Mouse (Mus musculus): ENCODE measurements around the gene Taf4. TPM values are rescaled to one million over a fixed set of nuclear protein-coding genes. Genes with fewer than 3 reads are reported as not detected.

Gene Taf4
- polyA plus RNA-seq, 1 experiment from 2014 or later: 5.2 TPM

DNA sequence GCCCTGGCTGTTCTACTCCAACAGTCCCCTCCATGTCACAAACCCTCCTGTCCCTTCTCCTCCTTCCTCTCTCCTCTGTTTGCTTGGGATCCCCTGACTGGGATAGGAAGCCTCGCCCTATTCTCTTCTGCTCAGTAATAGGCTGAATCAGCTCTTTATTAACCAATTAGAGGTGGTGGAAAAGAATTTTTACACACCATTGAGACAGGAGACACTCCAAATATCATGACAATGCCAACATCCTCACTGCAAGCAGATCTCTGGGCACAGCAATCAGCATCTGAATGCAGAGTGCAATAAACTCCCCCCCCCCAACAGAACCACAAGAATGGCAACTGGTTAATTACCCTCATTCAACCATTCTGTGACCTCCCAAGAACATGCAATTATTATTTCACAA lies 12.7 kb upstream of the Taf4 start:
- H3K4me1 ChIP-seq (replicated peaks; ENCODE audit: control insufficient read depth, insufficient read depth, low read length): no peaks in the 10 kb centered on the region
- H3K27me3 ChIP-seq (replicated peaks; ENCODE audit: control insufficient read depth, insufficient read depth, low read length): no peaks in the 10 kb centered on the region
- H3K36me3 ChIP-seq (ENCODE audit: control insufficient read depth, insufficient read depth, low read length): no peaks in the 10 kb centered on the region
- no peak for ATAC-seq (replicated peaks; ENCODE audit: low FRiP score, low TSS enrichment, low read depth)
- no peak overlapping the region for H3K4me2 ChIP-seq (ENCODE audit: low read length)
- no peak for DNase-seq (ENCODE audit: low spot score)
- H3K4me3 ChIP-seq (ENCODE audit: low read depth, low read length): no peak overlapping the region
- no peak overlapping the region for H3K9ac ChIP-seq (ENCODE audit: low read length)
- no peak overlapping the region for H3K27ac ChIP-seq (ENCODE audit: low read depth)
- WGBS: 61% methylated on average over 1 of the region's 1 CpGs
- H3K9me3 ChIP-seq (ENCODE audit: control insufficient read depth, low read length): no peaks in the 10 kb centered on the region

DNA sequence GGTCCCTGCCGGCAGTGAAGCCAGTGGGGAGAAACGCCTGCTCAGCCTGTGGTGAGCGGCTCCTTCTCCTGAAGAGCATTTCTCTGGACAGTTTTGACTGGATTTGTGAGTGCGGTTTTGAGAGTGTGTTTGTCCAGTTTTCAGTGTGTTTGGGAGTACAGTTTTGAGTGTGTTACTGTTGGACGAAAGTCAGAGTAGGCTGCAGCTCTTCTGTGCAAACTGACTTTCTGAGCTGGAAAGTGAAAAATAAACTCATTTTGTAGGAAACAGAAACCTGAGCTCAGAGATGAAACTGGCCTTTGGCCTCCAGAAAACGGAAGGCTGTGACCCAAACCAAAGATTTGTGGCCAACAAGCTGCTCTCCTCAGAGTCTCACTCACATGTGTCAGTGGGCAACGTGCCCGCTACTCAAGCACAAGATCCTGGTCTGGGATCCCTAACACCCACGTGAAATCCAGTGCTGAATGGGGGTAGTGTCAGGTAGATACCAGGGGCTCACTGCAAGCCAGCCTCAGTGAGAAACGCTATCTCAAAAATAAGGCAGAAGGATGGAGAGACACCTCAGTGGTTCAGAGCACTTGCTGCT lies 10.1 kb upstream of the Taf4 start:
- ATAC-seq (replicated peaks; ENCODE audit: low FRiP score, low TSS enrichment, low read depth): no peak
- 68% methylated on average over 10 of the region's 10 CpGs for whole genome bisulfite sequencing
- no peak for DNase-seq (ENCODE audit: low spot score)
- no peak overlapping the region for H3K9ac ChIP-seq (ENCODE audit: low read length)
- no peaks in the 10 kb centered on the region for H3K27me3 ChIP-seq (replicated peaks; ENCODE audit: control insufficient read depth, insufficient read depth, low read length)
- no peak overlapping the region for H3K4me2 ChIP-seq (ENCODE audit: low read length)
- H3K36me3 ChIP-seq (ENCODE audit: control insufficient read depth, insufficient read depth, low read length): no peaks in the 10 kb centered on the region
- no peaks in the 10 kb centered on the region for H3K4me1 ChIP-seq (replicated peaks; ENCODE audit: control insufficient read depth, insufficient read depth, low read length)
- no peak overlapping the region for H3K27ac ChIP-seq (ENCODE audit: low read depth)
- H3K9me3 ChIP-seq (ENCODE audit: control insufficient read depth, low read length): no peaks in the 10 kb centered on the region
- no peak overlapping the region for H3K4me3 ChIP-seq (ENCODE audit: low read depth, low read length)

GRCm38 (mm10) chr2:179985695-179986094 lies 9.2 kb upstream of the Taf4 start:
- H3K4me3 ChIP-seq (ENCODE audit: low read depth, low read length): no peak overlapping the region
- ATAC-seq (replicated peaks; ENCODE audit: low FRiP score, low TSS enrichment, low read depth) (no peak), DNase-seq (ENCODE audit: low spot score) (no peak)
- H3K9ac ChIP-seq (ENCODE audit: low read length): no peak overlapping the region
- no peaks in the 10 kb centered on the region for H3K36me3 ChIP-seq (ENCODE audit: control insufficient read depth, insufficient read depth, low read length)
- WGBS: 80% methylated on average over 1 of the region's 1 CpGs
- H3K27me3 ChIP-seq (replicated peaks; ENCODE audit: control insufficient read depth, insufficient read depth, low read length): no peaks in the 10 kb centered on the region
- no peaks in the 10 kb centered on the region for H3K9me3 ChIP-seq (ENCODE audit: control insufficient read depth, low read length)
- no peak overlapping the region for H3K27ac ChIP-seq (ENCODE audit: low read depth)
- H3K4me1 ChIP-seq (replicated peaks; ENCODE audit: control insufficient read depth, insufficient read depth, low read length): no peaks in the 10 kb centered on the region
- H3K4me2 ChIP-seq (ENCODE audit: low read length): no peak overlapping the region

- H3K4me3 ChIP-seq (ENCODE audit: low read depth, low read length): no peak overlapping the region
- DNase-seq (ENCODE audit: low spot score) (no peak), ATAC-seq (replicated peaks; ENCODE audit: low FRiP score, low TSS enrichment, low read depth) (no peak)
- H3K4me1 ChIP-seq (replicated peaks; ENCODE audit: control insufficient read depth, insufficient read depth, low read length): no peaks in the 10 kb centered on the region
- no peak overlapping the region for H3K9ac ChIP-seq (ENCODE audit: low read length)
- H3K4me2 ChIP-seq (ENCODE audit: low read length): no peak overlapping the region
- WGBS: 35% methylated on average over 7 of the region's 7 CpGs
- H3K27ac ChIP-seq (ENCODE audit: low read depth): no peak overlapping the region
- no peaks in the 10 kb centered on the region for H3K36me3 ChIP-seq (ENCODE audit: control insufficient read depth, insufficient read depth, low read length)
- no peaks in the 10 kb centered on the region for H3K27me3 ChIP-seq (replicated peaks; ENCODE audit: control insufficient read depth, insufficient read depth, low read length)
- no peaks in the 10 kb centered on the region for H3K9me3 ChIP-seq (ENCODE audit: control insufficient read depth, low read length)
Measured at GRCm38 (mm10) chr2:179984830-179985229, 8.4 kb upstream of the Taf4 start.

- H3K4me1 ChIP-seq (replicated peaks; ENCODE audit: control insufficient read depth, insufficient read depth, low read length): 0 out of 2 replicates have a peak, but pooled peaks cover 2% of the 10 kb centered on the region
- H3K36me3 ChIP-seq (ENCODE audit: control insufficient read depth, insufficient read depth, low read length): no peaks in the 10 kb centered on the region
- H3K4me3 ChIP-seq (ENCODE audit: low read depth, low read length): no peak overlapping the region
- no peak overlapping the region for H3K4me2 ChIP-seq (ENCODE audit: low read length)
- ATAC-seq (replicated peaks; ENCODE audit: low FRiP score, low TSS enrichment, low read depth) (no peak), DNase-seq (ENCODE audit: low spot score) (no peak)
- H3K27ac ChIP-seq (ENCODE audit: low read depth): no peak overlapping the region
- no peak overlapping the region for H3K9ac ChIP-seq (ENCODE audit: low read length)
- no peaks in the 10 kb centered on the region for H3K27me3 ChIP-seq (replicated peaks; ENCODE audit: control insufficient read depth, insufficient read depth, low read length)
- 82% methylated on average over 3 of the region's 3 CpGs for WGBS
- no peaks in the 10 kb centered on the region for H3K9me3 ChIP-seq (ENCODE audit: control insufficient read depth, low read length)
Measured at GRCm38 (mm10) chr2:179982715-179983114, 6.3 kb upstream of the Taf4 start.

DNA sequence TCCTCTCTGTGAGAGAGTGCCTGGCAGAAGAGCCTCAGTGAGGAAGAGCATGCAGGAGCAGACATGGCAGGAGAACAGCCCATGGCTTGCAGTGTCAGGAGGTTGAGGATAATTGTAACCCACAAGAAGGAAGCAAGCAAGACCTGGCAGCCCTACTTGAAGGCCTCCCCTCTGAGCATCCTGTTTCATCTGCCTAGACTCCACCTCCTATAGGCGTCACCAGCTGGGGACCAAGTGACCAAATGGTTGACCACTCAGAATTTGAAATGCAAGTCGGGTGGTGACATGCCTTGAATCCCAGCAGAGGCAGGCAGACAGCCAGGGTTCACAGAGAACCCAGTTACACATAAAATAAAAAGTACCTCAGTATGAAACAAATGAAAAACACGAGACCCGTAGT lies 4.2 kb upstream of the Taf4 start:
- Histone ChIP-seq H3K27ac (ENCODE audit: low read depth) (no peak overlapping the region), H3K9ac (ENCODE audit: low read length) (no peak overlapping the region), H3K36me3 (ENCODE audit: control insufficient read depth, insufficient read depth, low read length) (no peaks in the 10 kb centered on the region), H3K4me1 (replicated peaks; ENCODE audit: control insufficient read depth, insufficient read depth, low read length) (0 out of 2 replicates have a peak, but pooled peaks cover 5% of the 10 kb centered on the region), H3K9me3 (ENCODE audit: control insufficient read depth, low read length) (no peaks in the 10 kb centered on the region), H3K27me3 (replicated peaks; ENCODE audit: control insufficient read depth, insufficient read depth, low read length) (no peaks in the 10 kb centered on the region), H3K4me3 (ENCODE audit: low read depth, low read length) (no peak overlapping the region), H3K4me2 (ENCODE audit: low read length) (no peak overlapping the region)
- ATAC-seq (replicated peaks; ENCODE audit: low FRiP score, low TSS enrichment, low read depth) (no peak), DNase-seq (ENCODE audit: low spot score) (no peak)
- whole genome bisulfite sequencing: 53% methylated on average over 4 of the region's 4 CpGs

- Histone ChIP-seq H3K36me3 (ENCODE audit: control insufficient read depth, insufficient read depth, low read length) (no peaks in the 10 kb centered on the region), H3K9ac (ENCODE audit: low read length) (no peak overlapping the region), H3K9me3 (ENCODE audit: control insufficient read depth, low read length) (no peaks in the 10 kb centered on the region), H3K27ac (ENCODE audit: low read depth) (no peak overlapping the region), H3K4me1 (replicated peaks; ENCODE audit: control insufficient read depth, insufficient read depth, low read length) (peaks cover 5% of the 10 kb centered on the region; the same call in 1 of the 2 replicates), H3K4me3 (ENCODE audit: low read depth, low read length) (no peak overlapping the region), H3K4me2 (ENCODE audit: low read length) (no peak overlapping the region), H3K27me3 (replicated peaks; ENCODE audit: control insufficient read depth, insufficient read depth, low read length) (no peaks in the 10 kb centered on the region)
- ATAC-seq (replicated peaks; ENCODE audit: low FRiP score, low TSS enrichment, low read depth) (no peak), DNase-seq (ENCODE audit: low spot score) (no peak)
- 72% methylated on average over 8 of the region's 8 CpGs for WGBS
Measured at GRCm38 (mm10) chr2:179979836-179980235, 3.4 kb upstream of the Taf4 start.

DNA sequence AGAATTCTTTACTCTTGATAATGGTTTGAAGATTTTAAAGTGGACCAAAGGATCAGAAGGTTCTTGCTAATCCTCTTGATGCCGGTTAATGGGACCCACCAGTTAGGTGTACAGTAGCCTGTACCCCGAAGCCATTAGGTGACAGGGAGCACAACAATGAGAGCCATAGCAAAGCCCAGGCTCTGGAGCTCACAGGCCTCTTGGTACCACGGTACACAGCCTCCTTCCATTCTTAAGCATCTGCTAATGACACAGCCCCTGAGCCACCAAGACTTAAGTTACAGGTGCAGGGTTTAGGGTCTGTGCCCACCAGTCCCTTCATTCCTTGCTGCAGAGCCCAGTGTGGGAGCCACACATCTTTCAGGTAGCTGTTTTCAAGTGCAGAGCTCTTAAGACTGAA lies 1.8 kb upstream of the Taf4 start:
- WGBS: 72% methylated on average over 3 of the region's 3 CpGs
- Histone ChIP-seq H3K27ac (ENCODE audit: low read depth) (no peak overlapping the region), H3K4me1 (replicated peaks; ENCODE audit: control insufficient read depth, insufficient read depth, low read length) (peaks cover 19% of the 10 kb centered on the region), H3K9ac (ENCODE audit: low read length) (no peak overlapping the region), H3K9me3 (ENCODE audit: control insufficient read depth, low read length) (no peaks in the 10 kb centered on the region), H3K36me3 (ENCODE audit: control insufficient read depth, insufficient read depth, low read length) (no peaks in the 10 kb centered on the region), H3K4me3 (ENCODE audit: low read depth, low read length) (no peak overlapping the region), H3K27me3 (replicated peaks; ENCODE audit: control insufficient read depth, insufficient read depth, low read length) (no peaks in the 10 kb centered on the region), H3K4me2 (ENCODE audit: low read length) (no peak overlapping the region)
- ATAC-seq (replicated peaks; ENCODE audit: low FRiP score, low TSS enrichment, low read depth) (no peak), DNase-seq (ENCODE audit: low spot score) (no peak)

GRCm38 (mm10) chr2:179977344-179978025 lies 1.0 kb upstream of the Taf4 start:
- Histone ChIP-seq H3K27me3 (replicated peaks; ENCODE audit: control insufficient read depth, insufficient read depth, low read length) (no peaks in the 10 kb centered on the region), H3K27ac (ENCODE audit: low read depth) (peak overlapping the region; percentile 96), H3K4me2 (ENCODE audit: low read length) (peak overlapping the region; percentile 63), H3K9ac (ENCODE audit: low read length) (peak overlapping the region; percentile 97), H3K4me1 (replicated peaks; ENCODE audit: control insufficient read depth, insufficient read depth, low read length) (peaks cover 22% of the 10 kb centered on the region), H3K4me3 (ENCODE audit: low read depth, low read length) (peak overlapping the region; percentile 75), H3K9me3 (ENCODE audit: control insufficient read depth, low read length) (no peaks in the 10 kb centered on the region), H3K36me3 (ENCODE audit: control insufficient read depth, insufficient read depth, low read length) (no peaks in the 10 kb centered on the region)
- 9% methylated on average over 10 of the region's 10 CpGs for WGBS
- DNase-seq (ENCODE audit: low spot score): peak; percentile 57
- no peak for ATAC-seq (replicated peaks; ENCODE audit: low FRiP score, low TSS enrichment, low read depth)
